Mouse (Mus musculus): ENCODE results near the gene Rcan2. TPM values are rescaled to one million over a fixed set of nuclear protein-coding genes. Genes with fewer than 3 reads are reported as not detected.

Rcan2 gene
- total and polyA plus RNA-seq, 2 experiments = 1.4 to 4.0 TPM

DNA sequence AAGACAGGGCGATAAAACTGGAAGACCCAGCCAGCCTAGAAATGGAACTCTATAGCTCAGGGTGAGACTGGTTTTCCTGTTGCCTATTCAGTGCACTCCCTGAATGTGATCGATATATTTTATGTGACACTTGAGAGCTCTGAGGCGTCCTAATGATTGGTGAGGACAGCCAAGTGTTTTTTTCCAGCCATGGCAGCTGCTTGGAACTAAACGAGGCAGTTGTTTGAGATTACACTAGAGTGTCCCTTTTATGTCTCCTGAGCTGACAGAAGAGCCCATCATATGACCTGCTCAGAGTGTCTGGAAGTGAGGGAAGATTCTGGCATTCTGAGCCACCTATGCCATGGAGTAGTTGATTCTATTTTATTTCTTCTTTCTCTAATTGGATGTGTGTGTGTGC, 54.9 kb downstream of the Rcan2 start:
- no peak for DNase-seq (ENCODE audit: extremely low read depth, low read depth, low spot score)
- 83% methylated on average over 4 of the region's 4 CpGs for WGBS
- Histone ChIP-seq H3K27ac (replicated peaks; ENCODE audit: insufficient read depth, low read depth, low read length) (no peak overlapping the region), H3K9ac (ENCODE audit: low read depth, low read length) (no peak overlapping the region), H3K27me3 (ENCODE audit: control insufficient read depth, insufficient read depth, low read length) (no peaks in the 10 kb centered on the region; the same call in 1 of the 2 replicates), H3K4me3 (ENCODE audit: insufficient read depth, low read depth, low read length) (no peak overlapping the region), H3K79me2 (ENCODE audit: control insufficient read depth, insufficient read depth, low read length) (no peaks in the 10 kb centered on the region), H3K4me1 (ENCODE audit: control insufficient read depth, insufficient read depth, low read length) (peaks cover 3% of the 10 kb centered on the region; the same call in 1 of the 2 replicates), H3K36me3 (ENCODE audit: control insufficient read depth, insufficient read depth, low read length) (no peaks in the 10 kb centered on the region)
- TF ChIP-seq CTCF (IDR thresholded peaks at IDR 0.05; ENCODE audit: low read depth, low read length) (no peak), POLR2A (IDR thresholded peaks at IDR 0.05; ENCODE audit: extremely low read depth, insufficient read depth, low read length) (no peak)

GRCm38 (mm10) chr17:43868808-43869207, 67.7 kb downstream of the Rcan2 start:
- 89% methylated on average over 9 of the region's 9 CpGs for WGBS

DNA sequence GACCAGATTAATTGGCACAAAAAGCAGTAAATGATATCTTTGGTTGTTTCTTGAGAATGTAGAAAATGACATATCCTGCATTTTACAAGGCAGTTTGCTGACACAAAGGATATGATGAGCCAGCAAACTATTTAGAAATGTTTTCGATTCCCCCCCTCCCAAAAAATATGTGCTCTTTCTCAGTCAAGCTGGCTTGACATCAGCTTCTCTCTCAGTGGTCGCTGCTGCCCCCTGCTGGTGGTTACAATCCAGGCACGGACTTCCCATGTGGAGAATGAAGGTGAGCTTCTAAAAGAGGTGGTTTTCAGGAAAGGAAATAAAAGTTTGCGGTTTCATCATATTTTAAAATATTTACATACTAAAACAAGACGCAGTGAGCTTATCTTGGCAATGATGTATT, 68.5 kb downstream of the Rcan2 start:
- Histone ChIP-seq H3K79me2 (ENCODE audit: control insufficient read depth, insufficient read depth, low read length) (no peaks in the 10 kb centered on the region), H3K4me3 (ENCODE audit: insufficient read depth, low read depth, low read length) (no peak overlapping the region), H3K27me3 (ENCODE audit: control insufficient read depth, insufficient read depth, low read length) (no peaks in the 10 kb centered on the region; the same call in 1 of the 2 replicates), H3K36me3 (ENCODE audit: control insufficient read depth, insufficient read depth, low read length) (no peaks in the 10 kb centered on the region), H3K9ac (ENCODE audit: low read depth, low read length) (no peak overlapping the region), H3K4me1 (ENCODE audit: control insufficient read depth, insufficient read depth, low read length) (no peaks in the 10 kb centered on the region), H3K27ac (replicated peaks; ENCODE audit: insufficient read depth, low read depth, low read length) (no peak overlapping the region)
- DNase-seq (ENCODE audit: extremely low read depth, low read depth, low spot score) = peak; percentile 35
- TF ChIP-seq POLR2A (IDR thresholded peaks at IDR 0.05; ENCODE audit: extremely low read depth, insufficient read depth, low read length) (no peak), CTCF (IDR thresholded peaks at IDR 0.05; ENCODE audit: low read depth, low read length) (peak; percentile 88)
- 6% methylated on average over 5 of the region's 5 CpGs for WGBS

More at GRCm38 (mm10) chr17:43868808-43869207, 67.7 kb downstream of the Rcan2 start:
- Histone ChIP-seq H3K4me3 (ENCODE audit: insufficient read depth, low read depth, low read length) (no peak overlapping the region), H3K79me2 (ENCODE audit: control insufficient read depth, insufficient read depth, low read length) (no peaks in the 10 kb centered on the region), H3K4me1 (ENCODE audit: control insufficient read depth, insufficient read depth, low read length) (no peaks in the 10 kb centered on the region), H3K36me3 (ENCODE audit: control insufficient read depth, insufficient read depth, low read length) (no peaks in the 10 kb centered on the region), H3K9ac (ENCODE audit: low read depth, low read length) (no peak overlapping the region), H3K27ac (replicated peaks; ENCODE audit: insufficient read depth, low read depth, low read length) (no peak overlapping the region), H3K27me3 (ENCODE audit: control insufficient read depth, insufficient read depth, low read length) (no peaks in the 10 kb centered on the region; the same call in 1 of the 2 replicates)
- TF ChIP-seq CTCF (IDR thresholded peaks at IDR 0.05; ENCODE audit: low read depth, low read length) (peak; percentile 38; the same call in 1 of the 2 replicates), POLR2A (IDR thresholded peaks at IDR 0.05; ENCODE audit: extremely low read depth, insufficient read depth, low read length) (no peak)
- DNase-seq (ENCODE audit: extremely low read depth, low read depth, low spot score) = no peak

DNA sequence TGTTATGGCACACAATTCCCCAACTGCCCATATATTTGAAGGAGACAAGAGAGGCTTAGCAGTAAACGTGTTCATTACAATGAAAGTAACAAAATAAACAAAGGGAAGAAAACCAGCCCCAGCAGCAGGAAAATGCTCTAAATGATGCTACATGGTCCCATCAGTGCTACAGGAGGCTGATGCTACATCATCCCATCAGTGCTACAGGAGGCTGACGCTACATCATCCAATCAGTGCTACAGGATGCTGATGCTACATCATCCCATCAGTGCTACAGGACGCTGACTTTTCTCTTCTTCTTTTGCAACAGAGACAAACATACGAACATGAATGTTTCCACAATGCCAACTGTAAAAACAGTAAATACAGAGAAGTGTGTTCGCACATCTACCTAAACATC, 73.3 kb downstream of the Rcan2 start:
- H3K27ac ChIP-seq (replicated peaks; ENCODE audit: insufficient read depth, low read depth, low read length) = no peak overlapping the region
- H3K79me2 ChIP-seq (ENCODE audit: control insufficient read depth, insufficient read depth, low read length) = no peaks in the 10 kb centered on the region
- 91% methylated on average over 5 of the region's 5 CpGs for WGBS
- no peak overlapping the region for H3K9ac ChIP-seq (ENCODE audit: low read depth, low read length)
- no peaks in the 10 kb centered on the region for H3K27me3 ChIP-seq (ENCODE audit: control insufficient read depth, insufficient read depth, low read length)
- DNase-seq (ENCODE audit: extremely low read depth, low read depth, low spot score) = no peak
- H3K4me3 ChIP-seq (ENCODE audit: insufficient read depth, low read depth, low read length) = no peak overlapping the region
- no peak for TF ChIP-seq POLR2A (IDR thresholded peaks at IDR 0.05; ENCODE audit: extremely low read depth, insufficient read depth, low read length)
- no peak for TF ChIP-seq CTCF (IDR thresholded peaks at IDR 0.05; ENCODE audit: low read depth, low read length)
- no peaks in the 10 kb centered on the region for H3K4me1 ChIP-seq (ENCODE audit: control insufficient read depth, insufficient read depth, low read length)
- H3K36me3 ChIP-seq (ENCODE audit: control insufficient read depth, insufficient read depth, low read length) = no peaks in the 10 kb centered on the region

DNA sequence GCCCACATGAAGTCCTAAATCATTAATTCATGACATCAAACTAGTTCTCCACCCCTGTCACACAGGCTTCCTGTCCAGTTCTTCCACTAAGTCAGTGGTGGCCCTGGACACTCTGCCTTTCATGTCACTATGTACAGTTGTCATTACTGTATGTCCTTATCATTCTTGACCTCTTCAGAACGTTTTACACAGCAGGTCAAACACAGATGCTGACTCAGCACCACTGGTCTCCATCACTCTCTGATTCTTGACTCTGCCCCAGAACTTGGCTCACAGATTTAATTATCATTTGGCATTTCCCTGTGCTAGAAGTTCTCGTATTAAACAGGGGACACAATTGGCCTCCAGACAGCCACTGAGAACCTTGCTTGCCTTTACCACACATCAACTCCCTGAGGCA, 76.3 kb downstream of the Rcan2 start:
- H3K36me3 ChIP-seq (ENCODE audit: control insufficient read depth, insufficient read depth, low read length) = no peaks in the 10 kb centered on the region
- TF ChIP-seq POLR2A (IDR thresholded peaks at IDR 0.05; ENCODE audit: extremely low read depth, insufficient read depth, low read length) (no peak), CTCF (IDR thresholded peaks at IDR 0.05; ENCODE audit: low read depth, low read length) (no peak)
- no peaks in the 10 kb centered on the region for H3K79me2 ChIP-seq (ENCODE audit: control insufficient read depth, insufficient read depth, low read length)
- WGBS = 53% methylated on average over 2 of the region's 2 CpGs
- H3K27ac ChIP-seq (replicated peaks; ENCODE audit: insufficient read depth, low read depth, low read length) = no peak overlapping the region
- no peak for DNase-seq (ENCODE audit: extremely low read depth, low read depth, low spot score)
- no peak overlapping the region for H3K9ac ChIP-seq (ENCODE audit: low read depth, low read length)
- H3K27me3 ChIP-seq (ENCODE audit: control insufficient read depth, insufficient read depth, low read length) = no peaks in the 10 kb centered on the region
- no peaks in the 10 kb centered on the region for H3K4me1 ChIP-seq (ENCODE audit: control insufficient read depth, insufficient read depth, low read length)
- no peak overlapping the region for H3K4me3 ChIP-seq (ENCODE audit: insufficient read depth, low read depth, low read length)

DNA sequence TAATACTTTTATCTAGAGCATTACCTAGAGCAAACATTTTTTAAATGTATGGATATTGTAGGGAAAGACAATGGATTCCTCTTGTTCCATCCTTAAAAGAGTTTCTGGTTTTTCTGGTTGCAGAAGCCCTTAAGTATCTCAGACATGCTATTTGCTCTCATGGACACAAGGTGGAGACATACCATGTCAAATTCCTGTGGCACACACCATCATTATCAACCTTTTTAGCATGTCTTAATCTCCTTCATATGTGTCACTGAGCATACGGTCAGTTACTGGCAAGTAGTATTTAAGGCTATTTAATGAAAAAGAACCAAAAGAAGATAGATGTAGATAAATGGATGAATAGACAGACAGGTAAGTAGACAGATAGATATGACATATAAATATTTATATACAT, 81.9 kb downstream of the Rcan2 start:
- H3K4me3 ChIP-seq (ENCODE audit: insufficient read depth, low read depth, low read length) = no peak overlapping the region
- no peak overlapping the region for H3K9ac ChIP-seq (ENCODE audit: low read depth, low read length)
- TF ChIP-seq CTCF (IDR thresholded peaks at IDR 0.05; ENCODE audit: low read depth, low read length) = peak; percentile 58
- no peak for TF ChIP-seq POLR2A (IDR thresholded peaks at IDR 0.05; ENCODE audit: extremely low read depth, insufficient read depth, low read length)
- peak; percentile 36 for DNase-seq (ENCODE audit: extremely low read depth, low read depth, low spot score)
- H3K27me3 ChIP-seq (ENCODE audit: control insufficient read depth, insufficient read depth, low read length) = no peaks in the 10 kb centered on the region
- H3K27ac ChIP-seq (replicated peaks; ENCODE audit: insufficient read depth, low read depth, low read length) = no peak overlapping the region
- 38% methylated on average over 1 of the region's 1 CpGs for WGBS
- H3K4me1 ChIP-seq (ENCODE audit: control insufficient read depth, insufficient read depth, low read length) = no peaks in the 10 kb centered on the region
- H3K36me3 ChIP-seq (ENCODE audit: control insufficient read depth, insufficient read depth, low read length) = no peaks in the 10 kb centered on the region
- no peaks in the 10 kb centered on the region for H3K79me2 ChIP-seq (ENCODE audit: control insufficient read depth, insufficient read depth, low read length)
